Mouse (Mus musculus) ES-E14 (cell line): ENCODE measurements around the gene Rbm26. TPM values are rescaled to one million over a fixed set of nuclear protein-coding genes. Genes with fewer than 3 reads are reported as not detected.

ENCODE experiments used
- DNase-seq: peaks from one replicate; pipeline ENCODE4 v3.0.0-alpha.2; 2013; ENCODE audit warnings: low read depth, low spot score
- H3K27ac ChIP-seq: 2 replicates; pipeline ENCODE4 v1.5.1; 2012; ENCODE audit warnings: low read depth, mild to moderate bottlenecking, low read length, moderate library complexity, mixed read lengths; ENCODE audit not compliant: poor library complexity, insufficient read depth, severe bottlenecking
- H3K36me3 ChIP-seq: 2 replicates; pipeline ENCODE4 v1.6.1; 2012; ENCODE audit warnings: mild to moderate bottlenecking, low read length, moderate library complexity, mixed read lengths; ENCODE audit not compliant: control insufficient read depth, poor library complexity, insufficient read depth, severe bottlenecking
- H3K4me1 ChIP-seq, 2 experiments: fragments of 150-350 bp in 1 of 2; sonication (generic) in 1 of 2; 2 replicates each; pipeline ENCODE4 v1.6.1; 2012; ENCODE audit warnings: low read length in 2 of 2, mild to moderate bottlenecking in 1 of 2, mixed read lengths in 1 of 2; ENCODE audit not compliant: control insufficient read depth in 2 of 2, insufficient read depth in 2 of 2, poor library complexity in 1 of 2
- H3K4me3 ChIP-seq, 2 experiments: fragments of 150-350 bp in 1 of 2; sonication (generic) in 1 of 2; 2 replicates each; pipeline ENCODE4 v1.5.1; 2012; ENCODE audit warnings: low read length in 2 of 2, low read depth in 1 of 2, mild to moderate bottlenecking in 1 of 2, mixed read lengths in 1 of 2; ENCODE audit not compliant: insufficient read depth in 1 of 2, poor library complexity in 1 of 2, severe bottlenecking in 1 of 2
- H3K9ac ChIP-seq: 2 replicates; pipeline ENCODE4 v1.6.1; 2012; ENCODE audit warnings: low read depth, mild to moderate bottlenecking, low read length, mixed read lengths; ENCODE audit not compliant: poor library complexity, insufficient read depth, severe bottlenecking
- H3K9me3 ChIP-seq: fragments of 150-350 bp; sonication (generic); 2 replicates; pipeline ENCODE4 v1.6.1; 2012; ENCODE audit warnings: low read depth, mild to moderate bottlenecking, low read length; ENCODE audit not compliant: control insufficient read depth, insufficient read depth
- CHD2 ChIP-seq: IDR thresholded peaks from 2 replicates; pipeline ENCODE4 v1.6.1; 2014; ENCODE audit warnings: mild to moderate bottlenecking, low read depth, low read length, inconsistent platforms
- HCFC1 ChIP-seq: IDR thresholded peaks from 2 replicates; pipeline ENCODE4 v1.6.1; 2012; ENCODE audit warnings: low read length, inconsistent platforms, borderline replicate concordance; ENCODE audit not compliant: insufficient read depth
- MAFK ChIP-seq: IDR thresholded peaks from 2 replicates; pipeline ENCODE4 v1.6.1; 2014; ENCODE audit warnings: mild to moderate bottlenecking, low read depth, low read length, inconsistent platforms; ENCODE audit not compliant: insufficient read depth
- ZC3H11A ChIP-seq: IDR thresholded peaks from 2 replicates; pipeline ENCODE4 v1.6.1; 2012; ENCODE audit warnings: low read depth, mild to moderate bottlenecking, inconsistent platforms, low read length, borderline replicate concordance
- ZNF384 ChIP-seq: IDR thresholded peaks from 2 replicates; pipeline ENCODE4 v1.6.1; 2012; ENCODE audit warnings: low read depth, low read length, inconsistent platforms
- in situ Hi-C, 2 experiments: fragments of 600-800 bp; cut with MboI; formaldehyde crosslinking; loops; one replicate each; pipeline ENCODE4 v1.15.1; 2025; ENCODE audit warnings: low sequenced_read_pairs in 2 of 2, inconsistent platforms in 1 of 2; ENCODE audit not compliant: unreplicated experiment in 2 of 2
- total RNA-seq: library from RNA; depleted of rRNA; stranded (reverse); fragments of 300-350 nt; gene quantifications from 2 replicates; pipeline ENCODE4 v1.2.3, GENCODE M21; 2012; rRNA removed

The Rbm26 gene
- 43.6 and 62.8 TPM in 2 replicates for total RNA-seq

GRCm38 (mm10) chr14:105177238-105177693 is at the start of gene Rbm26:
Gene Rbm26, minus strand, starts transcription at chr14:105177327.
- Histone ChIP-seq H3K36me3 (no peaks in the 10 kb centered on the region), H3K9ac (peak within 1 kb of the TSS; percentile 98), H3K27ac (peak within 1 kb of the TSS; percentile 86), H3K9me3 (no peaks in the 10 kb centered on the region), H3K4me3 (peak within 1 kb of the TSS; percentile 90 to 94), H3K4me1 (peaks cover 3 to 5% of the 10 kb centered on the region in 2 experiments; a peak in 2 of 4 replicates)
- TF ChIP-seq ZC3H11A = no peak
- TF ChIP-seq ZNF384 = no peak
- peak; percentile 99 for TF ChIP-seq CHD2
- peak; percentile 72 for TF ChIP-seq HCFC1
- no peak for TF ChIP-seq MAFK
- in situ Hi-C loops = no loop called here
- peak; percentile 94 for DNase-seq

GRCm38 (mm10) chr14:105225790-105226189 is 48.7 kb upstream of the Rbm26 start:
- Histone ChIP-seq H3K9me3 (no peaks in the 10 kb centered on the region), H3K9ac (no peak overlapping the region), H3K27ac (no peak overlapping the region), H3K4me3 (no peak overlapping the region), H3K4me1 (peaks cover 0 to 2% of the 10 kb centered on the region in 2 experiments; a peak in 1 of 4 replicates), H3K36me3 (no peaks in the 10 kb centered on the region)
- in situ Hi-C loops = no loop called here
- no peak for DNase-seq
- TF ChIP-seq MAFK (no peak), ZNF384 (no peak), HCFC1 (no peak), CHD2 (no peak), ZC3H11A (no peak)

- in situ Hi-C loops = no loop called here
- no peak overlapping the region for H3K4me3 ChIP-seq
- no peaks in the 10 kb centered on the region for H3K36me3 ChIP-seq
- DNase-seq = no peak
- no peaks in the 10 kb centered on the region for H3K9me3 ChIP-seq
- H3K9ac ChIP-seq = no peak overlapping the region
- H3K4me1 ChIP-seq = peaks cover 0 to 2% of the 10 kb centered on the region in 2 experiments; a peak in 1 of 4 replicates
- H3K27ac ChIP-seq = no peak overlapping the region
- TF ChIP-seq ZC3H11A (no peak), HCFC1 (no peak), ZNF384 (no peak), CHD2 (no peak), MAFK (no peak)
Measured at GRCm38 (mm10) chr14:105222240-105222639, 45.1 kb upstream of the Rbm26 start.

GRCm38 (mm10) chr14:105219525-105220376 is 42.6 kb upstream of the Rbm26 start:
- TF ChIP-seq CHD2 = no peak
- no peak for TF ChIP-seq HCFC1
- no peak for TF ChIP-seq ZNF384
- no peak for DNase-seq

More at GRCm38 (mm10) chr14:105219525-105220376, 42.6 kb upstream of the Rbm26 start:
- Histone ChIP-seq H3K36me3 (no peaks in the 10 kb centered on the region), H3K4me1 (peaks cover 0 to 2% of the 10 kb centered on the region in 2 experiments; a peak in 1 of 4 replicates), H3K9me3 (no peaks in the 10 kb centered on the region), H3K4me3 (no peak overlapping the region), H3K27ac (no peak overlapping the region), H3K9ac (no peak overlapping the region)
- in situ Hi-C loops = no loop called here
